Mouse (Mus musculus): ENCODE results near the gene Krtap6-2. TPM values are rescaled to one million over a fixed set of nuclear protein-coding genes. Genes with fewer than 3 reads are reported as not detected.

The Krtap6-2 gene
- total RNA-seq (2014; fragmentation: Nextera tagmentation) (not detected in 2 replicates), total RNA-seq (2017) (not detected in 2 replicates)

- no peak for ATAC-seq (replicated peaks; ENCODE audit: low FRiP score, low TSS enrichment, poor library complexity, severe bottlenecking)
Observed at GRCm38 (mm10) chr16:89420011-89420410, at the start of gene Krtap6-2. Krtap6-2 (minus strand) TSS chr16:89420111.

GRCm38 (mm10) chr16:89461189-89461588 lies 41.3 kb upstream of the Krtap6-2 start:
- ATAC-seq (replicated peaks; ENCODE audit: low FRiP score, low TSS enrichment, poor library complexity, severe bottlenecking), result no peak

- no peak for ATAC-seq (replicated peaks; ENCODE audit: low FRiP score, low TSS enrichment, poor library complexity, severe bottlenecking)
Observed at GRCm38 (mm10) chr16:89429586-89429985, 9.7 kb upstream of the Krtap6-2 start.

- ATAC-seq (replicated peaks; ENCODE audit: low FRiP score, low TSS enrichment, poor library complexity, severe bottlenecking), result no peak
Observed at GRCm38 (mm10) chr16:89425310-89425709, 5.4 kb upstream of the Krtap6-2 start.

GRCm38 (mm10) chr16:89416311-89416710 lies 3.6 kb downstream of the Krtap6-2 start:
- ATAC-seq (replicated peaks; ENCODE audit: low FRiP score, low TSS enrichment, poor library complexity, severe bottlenecking), result no peak

GRCm38 (mm10) chr16:89410345-89411068 lies 9.4 kb downstream of the Krtap6-2 start:
- ATAC-seq (replicated peaks; ENCODE audit: low FRiP score, low TSS enrichment, poor library complexity, severe bottlenecking), result no peak

- no peak for ATAC-seq (replicated peaks; ENCODE audit: low FRiP score, low TSS enrichment, poor library complexity, severe bottlenecking)
Observed at GRCm38 (mm10) chr16:89403768-89404167, 16.1 kb downstream of the Krtap6-2 start, which contains the start of gene Krtap21-1. Krtap21-1 (minus strand) TSS chr16:89403868.

GRCm38 (mm10) chr16:89372734-89373461 lies 47.0 kb downstream of the Krtap6-2 start:
- ATAC-seq (replicated peaks; ENCODE audit: low FRiP score, low TSS enrichment, poor library complexity, severe bottlenecking), result no peak

Other genes with a start within 250 kb of the Krtap6-2 start
- not detected in 2 replicates for gene 1110057P08Rik, start 245.4 kb downstream of the Krtap6-2 start, total RNA-seq (2014; fragmentation: Nextera tagmentation)
- not detected in 2 replicates for gene 1110057P08Rik, start 245.4 kb downstream of the Krtap6-2 start, total RNA-seq (2017)
- not detected in 2 replicates for gene Krtap20-2, start 214.2 kb downstream of the Krtap6-2 start, total RNA-seq (2014; fragmentation: Nextera tagmentation)
- gene Krtap20-2, start 214.2 kb downstream of the Krtap6-2 start, total RNA-seq (2017), result not detected in 2 replicates
- not detected in 2 replicates for gene Krtap21-1, start 16.2 kb downstream of the Krtap6-2 start, total RNA-seq (2014; fragmentation: Nextera tagmentation)
- not detected in 2 replicates for gene Krtap21-1, start 16.2 kb downstream of the Krtap6-2 start, total RNA-seq (2017)
- gene Krtap8-1, start 67.8 kb upstream of the Krtap6-2 start, total RNA-seq (2014; fragmentation: Nextera tagmentation), result not detected in 2 replicates
- not detected in 2 replicates for gene Krtap8-1, start 67.8 kb upstream of the Krtap6-2 start, total RNA-seq (2017)
- gene Krtap7-1, start 88.2 kb upstream of the Krtap6-2 start, total RNA-seq (2014; fragmentation: Nextera tagmentation), result not detected in 2 replicates
- not detected in 2 replicates for gene Krtap7-1, start 88.2 kb upstream of the Krtap6-2 start, total RNA-seq (2017)
- not detected in 2 replicates for gene Krtap11-1, start 151.1 kb upstream of the Krtap6-2 start, total RNA-seq (2014; fragmentation: Nextera tagmentation)
- not detected in 2 replicates for gene Krtap11-1, start 151.1 kb upstream of the Krtap6-2 start, total RNA-seq (2017)

Measured in megakaryocyte-erythroid progenitor cell, adult 5-6 weeks (primary cell).